Mouse (Mus musculus) left cerebral cortex, postnatal 25 days (tissue): ENCODE measurements at regions not wholly inside any gene's neighbourhood (a gene's known extent, or its start where the extent isn't known, plus 50 kb on each side); places are given as distances from the start of the nearest gene placed in this dataset.
A peak's percentile ranks its signal among the peaks of the same experiment; 100 is the strongest.
"Not testable (repeated sequence)": the region's sequence is repeated elsewhere in the genome, so short reads cannot be mapped to it uniquely, and the experiment has no call there.

Experiments
- DNase-seq, 2 experiments: peaks; one replicate each; pipeline ENCODE4 v3.0.0; 2022; ENCODE audit warnings: low spot score in 2 of 2, mixed read lengths in 1 of 2
- intact Hi-C: fragments of 180-260 bp; cut with DNase I; formaldehyde crosslinking; loops from one replicate; pipeline ENCODE4 v1.15.1; 2025

- peak in 1 of 2 experiments; percentile 23 for DNase-seq
- intact Hi-C loops, result no loop called here
These were observed 414.3 kb downstream of the Gtdc1 start for GRCm38 (mm10) chr2:44513080-44513724.

- DNase-seq, result peak; percentile 55 to 90
- intact Hi-C loops, result no loop called here
These were observed 415.1 kb downstream of the Gtdc1 start for GRCm38 (mm10) chr2:44512334-44512733.

GRCm38 (mm10) chr2:44509101-44509500 lies 418.4 kb downstream of the Gtdc1 start:
- intact Hi-C loops, result no loop called here
- DNase-seq, result no peak

- DNase-seq, result no peak
These were observed 423.2 kb downstream of the Gtdc1 start for GRCm38 (mm10) chr2:44504273-44504672.

GRCm38 (mm10) chr2:44490806-44491205 lies 436.7 kb downstream of the Gtdc1 start:
- intact Hi-C loops, DNase-seq: not testable (repeated sequence)

More at GRCm38 (mm10) chr2:44504273-44504672, 423.2 kb downstream of the Gtdc1 start:
- intact Hi-C loops, result no loop called here

- intact Hi-C loops, result no loop called here
- no peak for DNase-seq
These were observed 437.2 kb downstream of the Gtdc1 start for GRCm38 (mm10) chr2:44490230-44490629.

GRCm38 (mm10) chr2:44485880-44486279 lies 441.6 kb downstream of the Gtdc1 start:
- peak in 1 of 2 experiments; percentile 8 for DNase-seq
- intact Hi-C loops, result no loop called here

GRCm38 (mm10) chr2:44479746-44480145 lies 447.7 kb downstream of the Gtdc1 start:
- intact Hi-C loops, result no loop called here
- DNase-seq, result no peak

GRCm38 (mm10) chr2:44475456-44475855 lies 452.0 kb downstream of the Gtdc1 start:
- intact Hi-C loops, result no loop called here
- no peak for DNase-seq

GRCm38 (mm10) chr2:44474653-44475052 lies 452.8 kb downstream of the Gtdc1 start:
- intact Hi-C loops, result no loop called here
- no peak for DNase-seq

GRCm38 (mm10) chr2:44471381-44471780 lies 456.1 kb downstream of the Gtdc1 start:
- no peak for DNase-seq
- intact Hi-C loops, result no loop called here

- DNase-seq, result no peak
- intact Hi-C loops, result no loop called here
These were observed 456.5 kb downstream of the Gtdc1 start for GRCm38 (mm10) chr2:44470953-44471352.

- DNase-seq, result no peak
- intact Hi-C loops, result no loop called here
These were observed 462.8 kb downstream of the Gtdc1 start for GRCm38 (mm10) chr2:44464631-44465030.

- no peak for DNase-seq
- intact Hi-C loops, result no loop called here
These were observed 464.7 kb downstream of the Gtdc1 start for GRCm38 (mm10) chr2:44462619-44463329.

GRCm38 (mm10) chr2:44461289-44462250 lies 465.9 kb downstream of the Gtdc1 start:
- intact Hi-C loops, result no loop called here
- peak; percentile 9 to 26 for DNase-seq

- intact Hi-C loops, result no loop called here
- DNase-seq, result no peak
These were observed 478.0 kb downstream of the Gtdc1 start for GRCm38 (mm10) chr2:44449471-44449870.
